Mouse (Mus musculus) liver, embryonic 14.5 days (tissue): ENCODE measurements around the gene Fxyd1. TPM values are rescaled to one million over a fixed set of nuclear protein-coding genes. Genes with fewer than 3 reads are reported as not detected.

ENCODE experiments used
- ATAC-seq: fragments of 200-750 bp; cut with Nextera tagmentation; 2 replicates; pipeline ENCODE4 v1.8.0; 2017; ENCODE audit warnings: moderate number of reproducible peaks, mild to moderate bottlenecking, moderate library complexity; ENCODE audit not compliant: insufficient read depth
- DNase-seq, 3 experiments: peaks; one replicate each; pipeline ENCODE4 v3.0.0-alpha.2; 2012 to 2013; ENCODE audit warnings: low read depth in 3 of 3, low spot score in 3 of 3
- H3K27ac ChIP-seq: fragments of 300-500 bp; sonication (generic); 2 replicates; pipeline ENCODE4 v1.5.1; 2014; ENCODE audit warnings: moderate library complexity, mild to moderate bottlenecking, control low read depth, inconsistent platforms
- H3K27me3 ChIP-seq: fragments of 300-500 bp; sonication (generic); 2 replicates; pipeline ENCODE4 v1.6.1; 2014; ENCODE audit warnings: mild to moderate bottlenecking, low read length, moderate library complexity; ENCODE audit not compliant: control insufficient read depth, insufficient read depth
- H3K36me3 ChIP-seq: fragments of 300-500 bp; sonication (generic); replicated peaks from 2 replicates; pipeline ENCODE4 v1.6.1; 2014; ENCODE audit warnings: low read depth; ENCODE audit not compliant: control insufficient read depth, insufficient read depth
- H3K4me1 ChIP-seq, 2 experiments: fragments of 200-500 bp in 1 of 2; fragments of 300-500 bp in 1 of 2; sonication (generic) in 1 of 2; replicated peaks; 2 replicates each; pipeline ENCODE4 v1.6.1; 2012 to 2014; ENCODE audit warnings: antibody characterized with exemption in 1 of 2, inconsistent platforms in 1 of 2, low read length in 1 of 2; ENCODE audit not compliant: control insufficient read depth in 2 of 2, insufficient read depth in 2 of 2
- H3K4me2 ChIP-seq: fragments of 300-500 bp; sonication (generic); 2 replicates; pipeline ENCODE4 v1.6.1; 2014; ENCODE audit warnings: low read depth, mild to moderate bottlenecking, control low read depth, moderate library complexity
- H3K4me3 ChIP-seq, 2 experiments: fragments of 200-500 bp in 1 of 2; fragments of 300-500 bp in 1 of 2; sonication (generic) in 1 of 2; 2 replicates each; pipeline ENCODE4 v1.5.1; 2012 to 2014; ENCODE audit warnings: low read depth in 2 of 2, low read length in 2 of 2, mild to moderate bottlenecking in 2 of 2, control low read depth in 1 of 2, inconsistent platforms in 1 of 2, moderate library complexity in 1 of 2; ENCODE audit not compliant: insufficient read depth in 1 of 2
- H3K9ac ChIP-seq: fragments of 300-500 bp; sonication (generic); replicated peaks from 2 replicates; pipeline ENCODE4 v1.6.1; 2014; ENCODE audit warnings: mild to moderate bottlenecking, control low read depth, moderate library complexity
- H3K9me3 ChIP-seq: fragments of 300-500 bp; sonication (generic); 2 replicates; pipeline ENCODE4 v1.6.1; 2016; ENCODE audit warnings: low read length, mixed read lengths; ENCODE audit not compliant: control insufficient read depth
- CTCF ChIP-seq: IDR thresholded peaks from 2 replicates; pipeline ENCODE4 v1.5.1; 2016; ENCODE audit warnings: antibody characterized with exemption, low read depth, control low read depth
- EP300 ChIP-seq: IDR thresholded peaks from 2 replicates; pipeline ENCODE4 v1.6.1; 2016; ENCODE audit warnings: antibody characterized with exemption, low read depth
- WGBS: fragments of 180-500 bp; shearing (Covaris S2); extraction: QIAGEN DNeasy Blood & Tissue Kit; methylation state at CpG from one replicate; pipeline ENCODE4 v1.1.7; 2014; ENCODE audit not compliant: insufficient replicate concordance; 5-methylcytosine and 5-hydroxymethylcytosine counted together
- polyA plus RNA-seq, 2 experiments: library from polyadenylated mRNA; depleted of rRNA in 1 of 2; stranded (reverse) in 1 of 2; unstranded in 1 of 2; fragments of >200 nt; fragmentation: Nextera tagmentation in 1 of 2; extraction: Ambion mirVana in 1 of 2; gene quantifications; 2 replicates each; pipeline versions ENCODE4 v1.2.1 to v1.2.3; 2012 to 2014

The Fxyd1 gene
- polyA plus RNA-seq, 2 experiments: 33.0 to 61.9 TPM

DNA sequence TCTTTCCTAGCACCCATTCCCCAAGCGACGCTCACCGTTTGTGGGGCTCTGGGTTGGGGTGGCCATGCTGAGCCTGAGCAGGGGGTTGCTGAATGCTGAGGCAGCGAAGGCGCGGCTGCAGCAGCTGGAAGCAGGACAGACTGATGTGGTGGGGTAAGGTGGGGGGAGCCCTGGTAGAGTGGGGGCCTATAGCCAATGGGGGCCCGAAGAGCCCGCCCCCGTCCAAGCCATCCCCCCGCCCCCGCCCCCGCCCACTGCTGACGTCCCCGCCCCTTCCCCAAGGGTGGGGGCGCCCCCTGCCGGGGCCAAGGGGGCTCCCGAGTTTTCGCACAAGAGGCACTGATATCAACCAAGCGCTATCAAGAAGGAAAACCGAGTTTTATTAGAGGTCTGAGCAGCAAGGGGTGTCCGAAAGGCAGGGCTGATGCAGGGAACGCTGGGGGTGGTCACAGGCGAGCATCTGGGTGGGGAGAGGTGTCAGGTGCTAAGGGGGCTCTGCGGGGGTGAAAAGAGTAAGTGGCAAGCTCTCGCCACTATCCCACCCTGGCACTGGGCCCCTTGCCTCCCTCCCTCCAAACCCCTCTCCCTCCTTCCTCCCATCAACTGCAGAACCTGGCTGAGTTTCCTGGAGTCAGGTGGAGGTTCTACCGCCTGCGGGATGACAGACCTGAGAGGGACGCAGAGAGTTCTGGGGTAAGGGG, 5.5 kb downstream of the Fxyd1 start, which contains the start of gene Fxyd7:
Gene Fxyd7, minus strand, starts transcription at position 147 of the 701 bp plus-strand sequence.
- Histone ChIP-seq H3K27ac (no peak within 1 kb of the TSS), H3K27me3 (peaks cover 31% of the 10 kb centered on the region), H3K36me3 (no peaks in the 10 kb centered on the region), H3K4me2 (no peak within 1 kb of the TSS), H3K9ac (no peak within 1 kb of the TSS), H3K9me3 (no peaks in the 10 kb centered on the region), H3K4me1 (no peaks in the 10 kb centered on the region), H3K4me3 (no peak within 1 kb of the TSS)
- WGBS: 3% methylated on average over 25 of the region's 28 CpGs
- ATAC-seq (no peak), DNase-seq (no peak)
- no peak for TF ChIP-seq EP300
- no peak for TF ChIP-seq CTCF

DNA sequence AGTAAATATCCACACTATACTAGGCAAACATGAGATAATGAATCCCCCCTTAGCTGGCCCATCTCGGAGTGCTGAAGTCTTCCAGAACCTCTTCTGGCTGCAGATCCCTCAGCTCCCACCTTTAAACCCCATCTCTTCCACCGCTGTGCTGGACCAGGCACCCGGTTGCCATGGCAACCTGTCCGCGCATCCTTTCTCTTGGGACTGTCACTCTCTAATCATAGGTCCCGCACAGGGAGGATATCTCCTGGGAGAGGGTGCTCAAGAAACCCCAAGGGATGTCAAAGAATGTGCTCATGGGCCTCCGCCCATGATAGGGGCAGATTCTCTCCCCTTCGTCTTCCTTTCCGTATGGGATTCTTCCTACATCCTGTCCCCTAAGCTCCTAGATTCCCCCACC, 6.1 kb downstream of the Fxyd1 start:
- H3K4me2 ChIP-seq: no peak overlapping the region
- WGBS: 5% methylated on average over 9 of the region's 9 CpGs
- H3K27ac ChIP-seq: no peak overlapping the region
- no peak for DNase-seq
- H3K4me1 ChIP-seq: no peaks in the 10 kb centered on the region
- no peak overlapping the region for H3K4me3 ChIP-seq
- no peak for ATAC-seq
- no peaks in the 10 kb centered on the region for H3K36me3 ChIP-seq
- no peak overlapping the region for H3K9ac ChIP-seq
- peaks cover 31% of the 10 kb centered on the region for H3K27me3 ChIP-seq
- no peak for TF ChIP-seq CTCF
- TF ChIP-seq EP300: no peak
- H3K9me3 ChIP-seq: no peaks in the 10 kb centered on the region

DNA sequence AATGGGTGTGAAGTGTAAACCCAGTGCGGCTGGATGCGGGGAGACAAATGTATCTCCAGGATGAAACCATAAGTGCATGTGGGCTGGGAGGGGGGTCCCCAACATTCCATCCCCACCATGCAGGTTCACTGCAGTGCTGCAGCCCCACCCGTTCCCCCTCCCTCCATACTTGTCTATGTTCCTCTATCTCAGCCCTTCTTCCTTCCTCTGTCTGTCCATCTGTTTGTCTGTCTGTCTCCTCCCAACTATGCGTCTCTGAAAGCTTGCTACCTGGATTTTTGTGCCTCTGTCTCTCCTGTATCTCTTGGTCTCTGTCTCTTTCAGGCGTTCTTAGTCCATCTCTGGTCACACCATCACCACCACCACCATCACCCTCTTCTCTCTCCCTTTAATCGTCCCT, 6.5 kb downstream of the Fxyd1 start:
- TF ChIP-seq EP300 (no peak), CTCF (no peak)
- no peaks in the 10 kb centered on the region for H3K9me3 ChIP-seq
- no peaks in the 10 kb centered on the region for H3K36me3 ChIP-seq
- no peak overlapping the region for H3K4me3 ChIP-seq
- H3K4me1 ChIP-seq: no peaks in the 10 kb centered on the region
- H3K27me3 ChIP-seq: peaks cover 31% of the 10 kb centered on the region
- ATAC-seq: no peak
- WGBS: 6% methylated on average over 6 of the region's 6 CpGs
- no peak for DNase-seq
- H3K9ac ChIP-seq: no peak overlapping the region
- no peak overlapping the region for H3K4me2 ChIP-seq
- H3K27ac ChIP-seq: no peak overlapping the region

DNA sequence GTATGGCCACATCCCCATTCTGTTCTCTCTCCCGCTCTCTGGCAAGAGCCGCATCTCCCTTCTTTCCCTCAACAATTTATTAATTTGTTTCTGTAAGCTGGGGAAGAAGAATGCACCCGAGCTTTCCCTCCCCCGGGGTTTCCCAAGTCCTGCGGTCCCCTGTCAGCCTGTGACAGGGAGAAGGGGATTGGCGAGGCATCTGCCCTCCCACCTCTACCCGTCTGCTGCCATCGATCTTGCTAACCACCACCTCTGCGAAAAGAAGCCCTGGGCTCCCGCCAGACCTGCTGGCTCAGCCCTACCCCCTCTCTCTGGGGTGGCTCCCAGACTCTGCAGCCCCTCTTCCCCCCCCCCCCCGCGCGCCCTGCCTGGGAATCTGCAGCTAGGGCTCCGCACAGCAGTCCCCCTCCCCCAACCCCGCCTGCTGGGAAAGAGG, 7.1 kb downstream of the Fxyd1 start:
- H3K4me3 ChIP-seq: no peak overlapping the region
- TF ChIP-seq EP300 (no peak), CTCF (no peak)
- ATAC-seq (no peak), DNase-seq (no peak)
- H3K36me3 ChIP-seq: no peaks in the 10 kb centered on the region
- WGBS: 7% methylated on average over 14 of the region's 15 CpGs
- H3K4me2 ChIP-seq: no peak overlapping the region
- H3K27me3 ChIP-seq: peaks cover 31% of the 10 kb centered on the region
- no peak overlapping the region for H3K9ac ChIP-seq
- H3K27ac ChIP-seq: no peak overlapping the region
- no peaks in the 10 kb centered on the region for H3K4me1 ChIP-seq
- no peaks in the 10 kb centered on the region for H3K9me3 ChIP-seq

DNA sequence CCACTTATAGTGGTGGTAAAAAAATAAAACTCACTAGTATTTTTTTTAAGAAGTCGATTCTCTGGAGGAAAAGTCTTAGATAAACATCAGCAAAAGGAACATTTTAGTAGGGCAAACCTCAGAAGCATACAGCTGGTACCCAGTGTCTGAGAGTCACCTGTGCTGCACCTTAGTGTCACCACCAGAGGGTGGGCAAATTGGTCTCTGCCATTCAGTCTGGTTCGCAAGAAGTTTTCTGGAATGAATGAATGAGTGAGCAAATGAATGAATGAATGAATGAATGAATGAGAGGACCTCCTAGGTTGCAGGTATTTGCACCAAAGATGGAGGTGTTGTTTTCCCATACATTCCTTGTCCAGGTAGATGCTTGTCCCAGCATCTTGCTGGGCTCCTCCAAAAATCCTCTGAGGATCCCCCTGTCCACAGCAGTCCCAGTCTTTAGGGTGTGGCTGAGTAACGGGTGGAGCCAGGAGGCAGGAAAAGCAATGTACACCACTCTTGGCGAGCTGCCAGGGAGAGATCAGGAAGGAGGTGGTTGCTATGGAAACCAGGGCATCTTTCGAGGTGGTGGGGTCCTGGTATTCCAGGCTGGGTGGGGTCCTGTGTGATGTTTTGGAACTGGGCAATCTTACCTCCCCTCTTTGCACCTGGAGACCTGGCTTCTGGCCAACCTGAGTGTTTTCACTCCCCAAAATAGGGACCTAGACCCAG, 7.7 kb downstream of the Fxyd1 start:
- Histone ChIP-seq H3K4me2 (no peak overlapping the region), H3K9me3 (no peaks in the 10 kb centered on the region), H3K27ac (no peak overlapping the region), H3K9ac (no peak overlapping the region), H3K27me3 (peaks cover 31% of the 10 kb centered on the region), H3K36me3 (no peaks in the 10 kb centered on the region), H3K4me1 (no peaks in the 10 kb centered on the region), H3K4me3 (no peak overlapping the region)
- TF ChIP-seq CTCF (no peak), EP300 (no peak)
- ATAC-seq (no peak), DNase-seq (no peak)
- WGBS: 15% methylated on average over 5 of the region's 5 CpGs
